Mouse (Mus musculus): ENCODE measurements at regions not wholly inside any gene's neighbourhood (a gene's known extent, or its start where the extent isn't known, plus 50 kb on each side); places are given as distances from the start of the nearest gene placed in this dataset.
A peak's percentile ranks its signal among the peaks of the same experiment; 100 is the strongest.
"Not testable (repeated sequence)": the region's sequence is repeated elsewhere in the genome, so short reads cannot be mapped to it uniquely, and the experiment has no call there.

GRCm38 (mm10) chr10:119122347-119122746, 117.5 kb downstream of the Cand1 start:
- no peak for ATAC-seq (ENCODE audit: insufficient read depth)
- H3K4me3 ChIP-seq (ENCODE audit: insufficient read depth in 1 of 2, low read depth in 2 of 2, low read length in 2 of 2): no peak overlapping the region

GRCm38 (mm10) chr10:119121575-119121974, 118.3 kb downstream of the Cand1 start:
- H3K9ac ChIP-seq (replicated peaks): no peak overlapping the region
- TF ChIP-seq CTCF (IDR thresholded peaks at IDR 0.05; ENCODE audit: low read depth) (no peak), EP300 (IDR thresholded peaks at IDR 0.05; ENCODE audit: low read depth) (no peak)
- no peak overlapping the region for H3K4me3 ChIP-seq (ENCODE audit: insufficient read depth in 1 of 2, low read depth in 2 of 2, low read length in 2 of 2)
- H3K9me3 ChIP-seq (ENCODE audit: control insufficient read depth, low read length): no peaks in the 10 kb centered on the region
- H3K27me3 ChIP-seq (ENCODE audit: control insufficient read depth, insufficient read depth, low read length): no peaks in the 10 kb centered on the region
- no peak overlapping the region for H3K4me2 ChIP-seq (ENCODE audit: low read depth)
- no peaks in the 10 kb centered on the region for H3K36me3 ChIP-seq (replicated peaks; ENCODE audit: control insufficient read depth, insufficient read depth, low read depth)
- H3K27ac ChIP-seq: no peak overlapping the region
- no peaks in the 10 kb centered on the region for H3K4me1 ChIP-seq (replicated peaks; ENCODE audit: control insufficient read depth in 2 of 2, insufficient read depth in 2 of 2, low read length in 1 of 2)
- no peak for ATAC-seq (ENCODE audit: insufficient read depth)
- 64% methylated on average over 6 of the region's 6 CpGs for WGBS (ENCODE audit: insufficient replicate concordance)
- no peak for DNase-seq (ENCODE audit: low read depth in 3 of 3, low spot score in 3 of 3)

More at GRCm38 (mm10) chr10:119122347-119122746, 117.5 kb downstream of the Cand1 start:
- H3K27me3 ChIP-seq (ENCODE audit: control insufficient read depth, insufficient read depth, low read length): no peaks in the 10 kb centered on the region
- 80% methylated on average over 8 of the region's 8 CpGs for WGBS (ENCODE audit: insufficient replicate concordance)
- H3K9me3 ChIP-seq (ENCODE audit: control insufficient read depth, low read length): no peaks in the 10 kb centered on the region
- H3K4me1 ChIP-seq (replicated peaks; ENCODE audit: control insufficient read depth in 2 of 2, insufficient read depth in 2 of 2, low read length in 1 of 2): no peaks in the 10 kb centered on the region
- H3K9ac ChIP-seq (replicated peaks): no peak overlapping the region
- no peak overlapping the region for H3K4me2 ChIP-seq (ENCODE audit: low read depth)
- no peaks in the 10 kb centered on the region for H3K36me3 ChIP-seq (replicated peaks; ENCODE audit: control insufficient read depth, insufficient read depth, low read depth)
- no peak for DNase-seq (ENCODE audit: low read depth in 3 of 3, low spot score in 3 of 3)
- H3K27ac ChIP-seq: no peak overlapping the region
- no peak for TF ChIP-seq CTCF (IDR thresholded peaks at IDR 0.05; ENCODE audit: low read depth)

- no peak overlapping the region for H3K4me3 ChIP-seq (ENCODE audit: insufficient read depth in 1 of 2, low read depth in 2 of 2, low read length in 2 of 2)
- no peak overlapping the region for H3K4me2 ChIP-seq (ENCODE audit: low read depth)
- whole genome bisulfite sequencing (ENCODE audit: insufficient replicate concordance): 66% methylated on average over 2 of the region's 2 CpGs
- no peaks in the 10 kb centered on the region for H3K27me3 ChIP-seq (ENCODE audit: control insufficient read depth, insufficient read depth, low read length)
- no peaks in the 10 kb centered on the region for H3K36me3 ChIP-seq (replicated peaks; ENCODE audit: control insufficient read depth, insufficient read depth, low read depth)
- no peak overlapping the region for H3K9ac ChIP-seq (replicated peaks)
- DNase-seq (ENCODE audit: low read depth in 3 of 3, low spot score in 3 of 3) (no peak), ATAC-seq (ENCODE audit: insufficient read depth) (no peak)
- no peak overlapping the region for H3K27ac ChIP-seq
- peaks cover 8 to 24% of the 10 kb centered on the region in 2 experiments for H3K4me1 ChIP-seq (replicated peaks; ENCODE audit: control insufficient read depth in 2 of 2, insufficient read depth in 2 of 2, low read length in 1 of 2)
- no peaks in the 10 kb centered on the region for H3K9me3 ChIP-seq (ENCODE audit: control insufficient read depth, low read length)
- TF ChIP-seq EP300 (IDR thresholded peaks at IDR 0.05; ENCODE audit: low read depth) (no peak), CTCF (IDR thresholded peaks at IDR 0.05; ENCODE audit: low read depth) (no peak)
These were observed 122.9 kb downstream of the Cand1 start for GRCm38 (mm10) chr10:119116843-119117390.

GRCm38 (mm10) chr10:119115200-119115599, 124.7 kb downstream of the Cand1 start:
- not testable (repeated sequence) for DNase-seq (ENCODE audit: low read depth in 3 of 3, low spot score in 3 of 3); H3K27me3 ChIP-seq (ENCODE audit: control insufficient read depth, insufficient read depth, low read length); H3K4me3 ChIP-seq (ENCODE audit: insufficient read depth in 1 of 2, low read depth in 2 of 2, low read length in 2 of 2); H3K27ac ChIP-seq; H3K9ac ChIP-seq (replicated peaks); H3K9me3 ChIP-seq (ENCODE audit: control insufficient read depth, low read length); H3K36me3 ChIP-seq (replicated peaks; ENCODE audit: control insufficient read depth, insufficient read depth, low read depth)
- peaks cover 11 to 37% of the 10 kb centered on the region in 2 experiments for H3K4me1 ChIP-seq (replicated peaks; ENCODE audit: control insufficient read depth in 2 of 2, insufficient read depth in 2 of 2, low read length in 1 of 2)
- ATAC-seq (ENCODE audit: insufficient read depth): peak; percentile 55; the same call in 1 of the 2 replicates
- peak overlapping the region; percentile 43; the same call in 1 of the 2 replicates for H3K4me2 ChIP-seq (ENCODE audit: low read depth)

GRCm38 (mm10) chr10:119114653-119115052, 125.2 kb downstream of the Cand1 start:
- 4% methylated on average over 10 of the region's 10 CpGs for WGBS (ENCODE audit: insufficient replicate concordance)
- Histone ChIP-seq H3K36me3 (replicated peaks; ENCODE audit: control insufficient read depth, insufficient read depth, low read depth) (no peaks in the 10 kb centered on the region), H3K4me3 (ENCODE audit: insufficient read depth in 1 of 2, low read depth in 2 of 2, low read length in 2 of 2) (no peak overlapping the region), H3K9me3 (ENCODE audit: control insufficient read depth, low read length) (no peaks in the 10 kb centered on the region), H3K4me1 (replicated peaks; ENCODE audit: control insufficient read depth in 2 of 2, insufficient read depth in 2 of 2, low read length in 1 of 2) (peaks cover 11 to 37% of the 10 kb centered on the region in 2 experiments), H3K4me2 (ENCODE audit: low read depth) (peak overlapping the region; percentile 43), H3K27ac (no peak overlapping the region), H3K9ac (replicated peaks) (no peak overlapping the region; the same call in 1 of the 2 replicates), H3K27me3 (ENCODE audit: control insufficient read depth, insufficient read depth, low read length) (no peaks in the 10 kb centered on the region)
- TF ChIP-seq EP300 (IDR thresholded peaks at IDR 0.05; ENCODE audit: low read depth): peak; percentile 52
- no peak for TF ChIP-seq CTCF (IDR thresholded peaks at IDR 0.05; ENCODE audit: low read depth)
- DNase-seq (ENCODE audit: low read depth in 3 of 3, low spot score in 3 of 3) (peak; percentile 30 to 32 (median 31)), ATAC-seq (ENCODE audit: insufficient read depth) (peak; percentile 86)
